Mouse (Mus musculus): ENCODE results near the gene Cdkn2c. TPM values are rescaled to one million over a fixed set of nuclear protein-coding genes. Genes with fewer than 3 reads are reported as not detected.
A peak's percentile ranks its signal among the peaks of the same experiment; 100 is the strongest.

Cdkn2c gene
- polyA plus RNA-seq, 1 experiment from 2014 or later, result 5.1 TPM

DNA sequence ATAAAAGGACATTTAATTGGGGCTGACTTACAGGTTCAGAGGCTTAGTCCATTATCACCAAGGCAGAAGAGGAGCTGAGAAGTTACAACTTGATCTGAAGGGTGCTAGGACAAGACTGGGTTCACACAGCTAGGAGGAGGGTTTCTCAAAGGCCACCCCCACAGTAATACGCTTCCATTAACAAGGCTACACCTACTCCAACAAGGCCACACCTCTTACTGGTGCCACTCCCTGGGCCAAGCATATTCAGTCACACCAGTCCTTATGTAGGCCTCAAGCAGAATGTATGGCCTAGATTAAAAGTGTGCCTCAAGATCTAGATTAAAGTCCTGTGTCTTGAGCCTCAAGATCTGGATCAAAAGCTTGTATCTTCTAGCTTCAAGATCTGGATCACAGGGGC lies 5.0 kb upstream of the Cdkn2c start:
- H3K36me3 ChIP-seq (ENCODE audit: control insufficient read depth, insufficient read depth, low read length), result no peaks in the 10 kb centered on the region
- no peak overlapping the region for H3K4me3 ChIP-seq (ENCODE audit: low read length)
- 73% methylated on average over 1 of the region's 1 CpGs for WGBS

DNA sequence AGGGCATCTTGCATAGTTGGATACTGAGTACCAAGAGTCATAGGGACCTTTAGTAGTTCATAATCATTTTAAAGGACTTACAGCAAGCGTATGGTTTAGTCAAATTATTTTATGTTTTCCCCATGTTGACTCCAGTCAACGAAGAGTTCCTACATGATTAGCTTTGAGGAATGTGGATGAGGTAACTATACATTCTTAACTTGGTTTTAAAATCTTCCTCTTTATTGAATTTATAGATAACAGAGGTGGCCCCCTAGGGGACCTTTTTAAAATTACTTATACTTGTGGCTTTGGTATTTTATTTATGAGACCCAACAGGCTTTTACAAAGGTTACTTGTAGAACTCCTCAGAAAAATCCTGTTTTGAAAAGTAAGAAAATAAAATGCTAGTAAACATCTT lies 3.2 kb upstream of the Cdkn2c start:
- H3K4me2 ChIP-seq (ENCODE audit: low read depth, low read length), result no peak overlapping the region
- H3K4me1 ChIP-seq (ENCODE audit: control insufficient read depth, insufficient read depth, low read length), result no peaks in the 10 kb centered on the region
- H3K27ac ChIP-seq (ENCODE audit: low read length), result no peak overlapping the region
- H3K4me3 ChIP-seq (ENCODE audit: low read length), result no peak overlapping the region
- H3K36me3 ChIP-seq (ENCODE audit: control insufficient read depth, insufficient read depth, low read length), result no peaks in the 10 kb centered on the region
- ATAC-seq, result no peak
- WGBS, result 72% methylated on average over 2 of the region's 2 CpGs
- H3K27me3 ChIP-seq (replicated peaks; ENCODE audit: control insufficient read depth, insufficient read depth, low read length), result no peaks in the 10 kb centered on the region
- no peak overlapping the region for H3K9ac ChIP-seq (ENCODE audit: low read depth, low read length)
- H3K9me3 ChIP-seq (ENCODE audit: control insufficient read depth, low read length), result no peaks in the 10 kb centered on the region

More for the DNA sequence above, 5.0 kb upstream of the Cdkn2c start:
- no peak overlapping the region for H3K9ac ChIP-seq (ENCODE audit: low read depth, low read length)
- ATAC-seq, result no peak
- H3K4me2 ChIP-seq (ENCODE audit: low read depth, low read length), result no peak overlapping the region
- H3K9me3 ChIP-seq (ENCODE audit: control insufficient read depth, low read length), result no peaks in the 10 kb centered on the region
- H3K27ac ChIP-seq (ENCODE audit: low read length), result no peak overlapping the region
- no peaks in the 10 kb centered on the region for H3K4me1 ChIP-seq (ENCODE audit: control insufficient read depth, insufficient read depth, low read length)
- H3K27me3 ChIP-seq (replicated peaks; ENCODE audit: control insufficient read depth, insufficient read depth, low read length), result no peaks in the 10 kb centered on the region

DNA sequence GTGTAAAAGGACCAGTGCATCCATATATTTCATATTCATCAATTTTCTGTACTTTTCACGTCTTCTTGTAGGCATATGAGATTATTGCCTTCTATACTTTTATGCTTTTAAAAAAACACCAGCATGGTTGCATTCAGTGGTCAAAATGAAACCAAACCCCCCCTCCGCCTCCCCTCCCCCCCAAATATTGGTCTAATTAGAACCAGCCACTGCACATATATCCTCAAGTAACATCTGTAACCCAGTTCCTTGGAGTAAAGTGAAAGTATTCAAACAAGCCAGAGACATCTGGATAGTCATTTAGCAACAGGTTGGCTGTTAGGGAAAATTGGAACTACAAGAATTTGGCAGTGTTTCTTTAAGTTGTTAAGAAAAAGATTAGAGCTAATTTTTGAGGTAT lies 529 bp upstream of the Cdkn2c start:
- no peak for ATAC-seq
- no peaks in the 10 kb centered on the region for H3K9me3 ChIP-seq (ENCODE audit: control insufficient read depth, low read length)
- no peaks in the 10 kb centered on the region for H3K4me1 ChIP-seq (ENCODE audit: control insufficient read depth, insufficient read depth, low read length)
- H3K27ac ChIP-seq (ENCODE audit: low read length), result no peak overlapping the region
- WGBS, result 64% methylated on average over 2 of the region's 2 CpGs
- H3K4me3 ChIP-seq (ENCODE audit: low read length), result peak overlapping the region; percentile 80
- H3K4me2 ChIP-seq (ENCODE audit: low read depth, low read length), result peak overlapping the region; percentile 100
- H3K27me3 ChIP-seq (replicated peaks; ENCODE audit: control insufficient read depth, insufficient read depth, low read length), result no peaks in the 10 kb centered on the region
- H3K9ac ChIP-seq (ENCODE audit: low read depth, low read length), result peak overlapping the region; percentile 98; the same call in 1 of the 2 replicates
- no peaks in the 10 kb centered on the region for H3K36me3 ChIP-seq (ENCODE audit: control insufficient read depth, insufficient read depth, low read length)

GRCm38 (mm10) chr4:109665982-109666460 lies 968 bp downstream of the Cdkn2c start:
- no peaks in the 10 kb centered on the region for H3K9me3 ChIP-seq (ENCODE audit: control insufficient read depth, low read length)
- 0% methylated on average over 49 of the region's 49 CpGs for WGBS
- H3K9ac ChIP-seq (ENCODE audit: low read depth, low read length), result peak overlapping the region; percentile 98
- peak overlapping the region; percentile 80 for H3K4me3 ChIP-seq (ENCODE audit: low read length)
- H3K4me2 ChIP-seq (ENCODE audit: low read depth, low read length), result peak overlapping the region; percentile 100
- peak overlapping the region; percentile 61 for H3K27ac ChIP-seq (ENCODE audit: low read length)
- peak; percentile 49 for ATAC-seq
- H3K27me3 ChIP-seq (replicated peaks; ENCODE audit: control insufficient read depth, insufficient read depth, low read length), result peaks cover 7% of the 10 kb centered on the region
- no peaks in the 10 kb centered on the region for H3K4me1 ChIP-seq (ENCODE audit: control insufficient read depth, insufficient read depth, low read length)
- H3K36me3 ChIP-seq (ENCODE audit: control insufficient read depth, insufficient read depth, low read length), result no peaks in the 10 kb centered on the region

GRCm38 (mm10) chr4:109665101-109665981 lies 1.6 kb downstream of the Cdkn2c start:
- WGBS, result under 1% methylated on average over 47 of the region's 49 CpGs
- peak overlapping the region; percentile 80 for H3K4me3 ChIP-seq (ENCODE audit: low read length)
- peaks cover 11% of the 10 kb centered on the region for H3K27me3 ChIP-seq (replicated peaks; ENCODE audit: control insufficient read depth, insufficient read depth, low read length)
- H3K36me3 ChIP-seq (ENCODE audit: control insufficient read depth, insufficient read depth, low read length), result no peaks in the 10 kb centered on the region
- ATAC-seq, result peak; percentile 42
- no peaks in the 10 kb centered on the region for H3K9me3 ChIP-seq (ENCODE audit: control insufficient read depth, low read length)
- H3K4me2 ChIP-seq (ENCODE audit: low read depth, low read length), result peak overlapping the region; percentile 100
- peak overlapping the region; percentile 98 for H3K9ac ChIP-seq (ENCODE audit: low read depth, low read length)
- H3K27ac ChIP-seq (ENCODE audit: low read length), result peak overlapping the region; percentile 61
- no peaks in the 10 kb centered on the region for H3K4me1 ChIP-seq (ENCODE audit: control insufficient read depth, insufficient read depth, low read length)

GRCm38 (mm10) chr4:109664091-109664490 lies 2.9 kb downstream of the Cdkn2c start:
- H3K9ac ChIP-seq (ENCODE audit: low read depth, low read length), result no peak overlapping the region
- no peak for ATAC-seq
- WGBS, result 17% methylated on average over 5 of the region's 5 CpGs
- 0 out of 2 replicates have a peak overlapping the region, but pooled peaks have one; percentile 1 for H3K4me2 ChIP-seq (ENCODE audit: low read depth, low read length)
- no peak overlapping the region for H3K27ac ChIP-seq (ENCODE audit: low read length)
- H3K4me3 ChIP-seq (ENCODE audit: low read length), result no peak overlapping the region
- H3K9me3 ChIP-seq (ENCODE audit: control insufficient read depth, low read length), result no peaks in the 10 kb centered on the region
- peaks cover 14% of the 10 kb centered on the region for H3K27me3 ChIP-seq (replicated peaks; ENCODE audit: control insufficient read depth, insufficient read depth, low read length)
- no peaks in the 10 kb centered on the region for H3K4me1 ChIP-seq (ENCODE audit: control insufficient read depth, insufficient read depth, low read length)
- no peaks in the 10 kb centered on the region for H3K36me3 ChIP-seq (ENCODE audit: control insufficient read depth, insufficient read depth, low read length)

- Histone ChIP-seq H3K9me3 (ENCODE audit: control insufficient read depth, low read length) (no peaks in the 10 kb centered on the region), H3K27me3 (replicated peaks; ENCODE audit: control insufficient read depth, insufficient read depth, low read length) (peaks cover 22% of the 10 kb centered on the region), H3K4me2 (ENCODE audit: low read depth, low read length) (no peak overlapping the region), H3K9ac (ENCODE audit: low read depth, low read length) (no peak overlapping the region), H3K4me1 (ENCODE audit: control insufficient read depth, insufficient read depth, low read length) (peaks cover 5% of the 10 kb centered on the region), H3K27ac (ENCODE audit: low read length) (no peak overlapping the region), H3K4me3 (ENCODE audit: low read length) (no peak overlapping the region), H3K36me3 (ENCODE audit: control insufficient read depth, insufficient read depth, low read length) (no peaks in the 10 kb centered on the region)
- 22% methylated on average over 5 of the region's 5 CpGs for WGBS
- ATAC-seq, result no peak
These were observed 4.7 kb downstream of the Cdkn2c start for GRCm38 (mm10) chr4:109662271-109662670.

- H3K27me3 ChIP-seq (replicated peaks; ENCODE audit: control insufficient read depth, insufficient read depth, low read length), result peaks cover 32% of the 10 kb centered on the region
- no peak overlapping the region for H3K27ac ChIP-seq (ENCODE audit: low read length)
- 33% methylated on average over 5 of the region's 5 CpGs for WGBS
- no peak for ATAC-seq
- H3K4me3 ChIP-seq (ENCODE audit: low read length), result no peak overlapping the region
- no peak overlapping the region for H3K4me2 ChIP-seq (ENCODE audit: low read depth, low read length)
- peaks cover 11% of the 10 kb centered on the region for H3K4me1 ChIP-seq (ENCODE audit: control insufficient read depth, insufficient read depth, low read length)
- H3K9me3 ChIP-seq (ENCODE audit: control insufficient read depth, low read length), result no peaks in the 10 kb centered on the region
- no peaks in the 10 kb centered on the region for H3K36me3 ChIP-seq (ENCODE audit: control insufficient read depth, insufficient read depth, low read length)
- no peak overlapping the region for H3K9ac ChIP-seq (ENCODE audit: low read depth, low read length)
These were observed 5.8 kb downstream of the Cdkn2c start for GRCm38 (mm10) chr4:109661183-109661582.

- 32% methylated on average over 3 of the region's 3 CpGs for WGBS
- H3K36me3 ChIP-seq (ENCODE audit: control insufficient read depth, insufficient read depth, low read length), result no peaks in the 10 kb centered on the region
- no peak overlapping the region for H3K27ac ChIP-seq (ENCODE audit: low read length)
- peaks cover 33% of the 10 kb centered on the region for H3K27me3 ChIP-seq (replicated peaks; ENCODE audit: control insufficient read depth, insufficient read depth, low read length)
- no peaks in the 10 kb centered on the region for H3K9me3 ChIP-seq (ENCODE audit: control insufficient read depth, low read length)
- H3K4me2 ChIP-seq (ENCODE audit: low read depth, low read length), result no peak overlapping the region
- ATAC-seq, result no peak
- no peak overlapping the region for H3K9ac ChIP-seq (ENCODE audit: low read depth, low read length)
- no peak overlapping the region for H3K4me3 ChIP-seq (ENCODE audit: low read length)
- peaks cover 11% of the 10 kb centered on the region for H3K4me1 ChIP-seq (ENCODE audit: control insufficient read depth, insufficient read depth, low read length)
These were observed 6.4 kb downstream of the Cdkn2c start for GRCm38 (mm10) chr4:109660568-109660967.
